Mouse (Mus musculus) neural tube, embryonic 13.5 days (tissue): Measurements from ENCODE around the gene Nfya. TPM values are rescaled to one million over a fixed set of nuclear protein-coding genes. Genes with fewer than 3 reads are reported as not detected.

Experiments
- ATAC-seq: fragments of 200-750 bp; cut with Nextera tagmentation; 2 replicates; pipeline ENCODE4 v1.8.0; 2017; ENCODE audit warnings: low read depth, mild to moderate bottlenecking, moderate TSS enrichment, moderate library complexity
- H3K27ac ChIP-seq: fragments of 300-500 bp; sonication (generic); replicated peaks from 2 replicates; pipeline ENCODE4 v1.5.1; 2015; ENCODE audit warnings: moderate library complexity, mild to moderate bottlenecking, inconsistent platforms
- H3K27me3 ChIP-seq: fragments of 300-500 bp; sonication (generic); 2 replicates; pipeline ENCODE4 v1.6.1; 2015; ENCODE audit warnings: mild to moderate bottlenecking, inconsistent platforms
- H3K36me3 ChIP-seq: fragments of 300-500 bp; sonication (generic); 2 replicates; pipeline ENCODE4 v1.6.1; 2015; ENCODE audit warnings: mild to moderate bottlenecking, inconsistent platforms
- H3K4me1 ChIP-seq: fragments of 300-500 bp; sonication (generic); replicated peaks from 2 replicates; pipeline ENCODE4 v1.6.1; 2015; ENCODE audit warnings: inconsistent platforms
- H3K4me2 ChIP-seq: fragments of 300-500 bp; sonication (generic); 2 replicates; pipeline ENCODE4 v1.6.1; 2015; ENCODE audit warnings: inconsistent platforms, mild to moderate bottlenecking, moderate library complexity
- H3K4me3 ChIP-seq: fragments of 300-500 bp; sonication (generic); 2 replicates; pipeline ENCODE4 v1.5.1; 2015; ENCODE audit warnings: mild to moderate bottlenecking, inconsistent platforms
- H3K9ac ChIP-seq: fragments of 300-500 bp; sonication (generic); 2 replicates; pipeline ENCODE4 v1.6.1; 2015; ENCODE audit warnings: moderate library complexity, mild to moderate bottlenecking, inconsistent platforms
- H3K9me3 ChIP-seq: fragments of 300-500 bp; sonication (generic); 2 replicates; pipeline ENCODE4 v1.6.1; 2016; ENCODE audit warnings: inconsistent platforms
- WGBS: fragments of 180-500 bp; shearing (Covaris S2); methylation state at CpG from one replicate; pipeline ENCODE4 v1.1.7; 2015; 5-methylcytosine and 5-hydroxymethylcytosine counted together
- polyA plus RNA-seq: library from polyadenylated mRNA; unstranded; fragments of >200 nt; fragmentation: Nextera tagmentation; extraction: Ambion mirVana; gene quantifications from 2 replicates; pipeline ENCODE4 v1.2.1, GENCODE M21; 2015

The Nfya gene
- polyA plus RNA-seq, 1 experiment from 2014 or later: 12.1 TPM

- Histone ChIP-seq H3K4me1 (peaks cover 2% of the 10 kb centered on the region), H3K9me3 (no peaks in the 10 kb centered on the region), H3K36me3 (no peaks in the 10 kb centered on the region), H3K4me3 (no peak overlapping the region), H3K9ac (no peak overlapping the region), H3K4me2 (no peak overlapping the region), H3K27ac (no peak overlapping the region), H3K27me3 (no peaks in the 10 kb centered on the region)
- peak; percentile 59; the same call in 1 of the 2 replicates for ATAC-seq
- 62% methylated on average over 7 of the region's 7 CpGs for WGBS
Observed at GRCm38 (mm10) chr17:48442745-48443457, 33.2 kb upstream of the Nfya start.

DNA sequence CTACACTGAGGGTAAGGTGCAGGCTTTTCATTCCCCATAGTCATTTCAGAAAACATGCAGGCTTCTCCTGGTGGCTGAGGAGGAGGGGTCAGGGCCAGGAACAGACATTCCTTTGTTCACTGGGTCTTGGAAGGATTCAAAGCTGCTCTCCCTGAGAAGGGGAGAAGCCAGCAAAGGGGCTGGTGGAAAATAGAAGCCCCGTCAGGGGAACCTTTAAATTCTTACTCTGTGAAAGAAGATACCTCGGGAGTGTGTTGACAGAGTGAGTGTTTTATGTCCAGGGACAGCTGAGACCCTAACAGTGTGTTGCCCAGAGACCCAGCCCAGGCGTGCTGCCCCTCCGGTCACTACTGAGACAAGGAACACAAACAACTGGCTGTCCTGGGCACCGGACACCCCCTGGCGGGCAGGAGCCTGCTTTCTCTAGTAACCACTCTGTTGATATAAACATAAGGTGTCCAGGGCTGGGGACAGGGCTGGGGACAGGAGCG lies 27.8 kb upstream of the Nfya start:
- Histone ChIP-seq H3K36me3 (no peaks in the 10 kb centered on the region), H3K9ac (no peak overlapping the region), H3K4me3 (no peak overlapping the region), H3K27me3 (no peaks in the 10 kb centered on the region), H3K4me1 (peaks cover 37% of the 10 kb centered on the region), H3K4me2 (no peak overlapping the region), H3K9me3 (no peaks in the 10 kb centered on the region), H3K27ac (peak overlapping the region; percentile 54)
- peak; percentile 44 for ATAC-seq
- WGBS: 21% methylated on average over 7 of the region's 7 CpGs

- WGBS: 83% methylated on average over 1 of the region's 1 CpGs
- Histone ChIP-seq H3K9ac (no peak overlapping the region), H3K9me3 (no peaks in the 10 kb centered on the region), H3K36me3 (no peaks in the 10 kb centered on the region), H3K4me3 (no peak overlapping the region), H3K4me2 (no peak overlapping the region), H3K27me3 (no peaks in the 10 kb centered on the region), H3K4me1 (peaks cover 39% of the 10 kb centered on the region), H3K27ac (no peak overlapping the region)
- no peak for ATAC-seq
Observed at GRCm38 (mm10) chr17:48436487-48436886, 26.8 kb upstream of the Nfya start.

DNA sequence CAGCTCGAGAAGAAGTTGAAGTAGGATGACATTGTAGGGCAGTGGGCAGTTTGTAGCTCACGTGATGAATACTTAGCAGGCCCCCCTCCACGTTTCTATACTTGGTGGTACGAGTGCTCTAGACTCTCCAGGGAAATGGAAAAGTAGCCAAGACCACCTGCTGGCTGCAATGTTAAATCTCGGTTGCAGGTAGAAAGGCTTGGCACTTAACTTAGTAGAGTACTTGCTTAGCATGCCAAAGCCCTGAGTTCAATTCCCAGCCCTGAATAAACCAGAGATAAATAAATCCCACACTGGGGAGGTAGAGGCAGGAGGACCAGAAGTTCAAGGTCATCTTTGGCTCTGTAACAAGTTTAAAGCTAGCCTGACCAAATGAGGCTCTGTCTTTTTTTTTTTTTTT lies 24.8 kb upstream of the Nfya start:
- Histone ChIP-seq H3K27ac (no peak overlapping the region), H3K4me1 (peaks cover 39% of the 10 kb centered on the region), H3K9ac (no peak overlapping the region), H3K36me3 (no peaks in the 10 kb centered on the region), H3K4me2 (no peak overlapping the region), H3K9me3 (no peaks in the 10 kb centered on the region), H3K4me3 (no peak overlapping the region), H3K27me3 (no peaks in the 10 kb centered on the region)
- ATAC-seq: no peak
- 76% methylated on average over 5 of the region's 5 CpGs for WGBS

DNA sequence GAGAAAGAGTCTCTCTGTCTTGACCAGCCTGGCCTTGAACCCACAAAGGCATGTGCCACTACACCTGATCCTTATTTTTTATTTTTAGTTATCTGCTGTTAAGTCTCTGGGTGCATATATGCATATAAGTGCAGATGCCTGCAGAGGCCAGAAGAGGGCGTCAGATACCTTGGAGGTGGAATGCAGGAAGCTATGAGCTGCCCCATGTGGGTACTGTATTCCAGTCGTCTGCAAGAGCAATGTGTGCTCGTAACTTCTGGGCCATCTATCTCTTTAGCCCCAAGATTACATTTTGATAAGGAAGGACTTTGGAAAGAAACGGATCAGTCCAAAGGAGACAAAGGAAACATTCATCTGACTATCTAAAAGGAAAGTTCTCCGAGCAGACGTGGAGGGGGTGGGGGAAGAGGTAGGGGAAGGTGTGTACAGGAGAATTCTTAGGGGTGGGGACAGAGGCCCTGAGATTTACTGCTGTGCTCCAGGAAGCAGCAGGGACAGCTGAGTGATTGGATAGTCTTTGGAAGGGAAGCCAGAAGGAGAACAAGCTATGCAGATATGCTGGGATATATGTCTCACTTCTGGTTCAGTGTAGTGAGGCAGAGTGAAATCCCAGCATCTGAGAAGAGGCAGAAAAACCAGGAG lies 24.1 kb upstream of the Nfya start:
- 73% methylated on average over 6 of the region's 6 CpGs for WGBS

GRCm38 (mm10) chr17:48433006-48433655 lies 23.4 kb upstream of the Nfya start:
- 76% methylated on average over 20 of the region's 20 CpGs for WGBS
- no peak for ATAC-seq

More for the DNA sequence above, 24.1 kb upstream of the Nfya start:
- no peaks in the 10 kb centered on the region for H3K27me3 ChIP-seq
- H3K4me1 ChIP-seq: peaks cover 39% of the 10 kb centered on the region
- H3K27ac ChIP-seq: no peak overlapping the region
- no peak overlapping the region for H3K4me3 ChIP-seq
- no peak for ATAC-seq
- H3K4me2 ChIP-seq: no peak overlapping the region
- no peaks in the 10 kb centered on the region for H3K36me3 ChIP-seq
- H3K9ac ChIP-seq: no peak overlapping the region
- H3K9me3 ChIP-seq: no peaks in the 10 kb centered on the region

GRCm38 (mm10) chr17:48432158-48432980 lies 22.7 kb upstream of the Nfya start, which contains the start of gene Apobec2:
Gene Apobec2 (minus strand): TSS chr17:48432930.
- peaks cover 33% of the 10 kb centered on the region for H3K4me1 ChIP-seq
- H3K36me3 ChIP-seq: no peaks in the 10 kb centered on the region
- no peak within 1 kb of the TSS for H3K27ac ChIP-seq
- peak within 1 kb of the TSS; percentile 31; the same call in 1 of the 2 replicates for H3K9ac ChIP-seq
- no peaks in the 10 kb centered on the region for H3K9me3 ChIP-seq
- H3K27me3 ChIP-seq: no peaks in the 10 kb centered on the region
- H3K4me2 ChIP-seq: no peak within 1 kb of the TSS
- WGBS: 70% methylated on average over 16 of the region's 16 CpGs
- no peak within 1 kb of the TSS for H3K4me3 ChIP-seq
- ATAC-seq: no peak

More at GRCm38 (mm10) chr17:48433006-48433655, 23.4 kb upstream of the Nfya start:
- H3K9ac ChIP-seq: 0 out of 2 replicates have a peak overlapping the region, but pooled peaks have one; percentile 31
- H3K36me3 ChIP-seq: no peaks in the 10 kb centered on the region
- no peak overlapping the region for H3K27ac ChIP-seq
- no peaks in the 10 kb centered on the region for H3K9me3 ChIP-seq
- no peak overlapping the region for H3K4me2 ChIP-seq
- no peaks in the 10 kb centered on the region for H3K27me3 ChIP-seq
- H3K4me1 ChIP-seq: peaks cover 39% of the 10 kb centered on the region
- no peak overlapping the region for H3K4me3 ChIP-seq

DNA sequence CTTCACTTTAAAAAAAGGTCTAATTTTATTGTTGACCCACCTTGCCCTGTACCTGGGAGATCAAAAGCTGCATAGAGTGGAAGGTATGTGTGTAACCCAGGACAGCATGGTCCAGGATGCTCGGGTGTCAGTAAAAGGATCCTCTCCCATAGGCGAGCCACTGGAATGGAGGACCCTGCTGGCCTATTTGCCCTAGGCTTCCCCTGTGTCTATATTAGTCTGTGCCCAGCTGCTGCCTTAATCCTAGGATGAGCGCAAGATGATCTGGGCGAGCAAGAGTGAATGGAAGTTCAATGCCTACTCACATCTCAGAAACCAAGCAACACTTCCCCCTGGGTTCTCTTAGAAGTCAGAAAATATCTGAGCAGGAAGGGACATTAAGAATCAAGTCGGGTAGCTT lies 21.3 kb upstream of the Nfya start:
- H3K27ac ChIP-seq: no peak overlapping the region
- H3K4me3 ChIP-seq: no peak overlapping the region
- no peaks in the 10 kb centered on the region for H3K27me3 ChIP-seq
- H3K4me1 ChIP-seq: peaks cover 30% of the 10 kb centered on the region; the same call in 1 of the 2 replicates
- H3K9me3 ChIP-seq: no peaks in the 10 kb centered on the region
- 75% methylated on average over 5 of the region's 5 CpGs for WGBS
- no peaks in the 10 kb centered on the region for H3K36me3 ChIP-seq
- no peak for ATAC-seq
- H3K9ac ChIP-seq: no peak overlapping the region
- no peak overlapping the region for H3K4me2 ChIP-seq

- ATAC-seq: no peak
- 69% methylated on average over 5 of the region's 5 CpGs for WGBS
- Histone ChIP-seq H3K27me3 (no peaks in the 10 kb centered on the region), H3K4me2 (no peak overlapping the region), H3K9me3 (no peaks in the 10 kb centered on the region), H3K4me3 (no peak overlapping the region), H3K9ac (no peak overlapping the region), H3K4me1 (peaks cover 32% of the 10 kb centered on the region), H3K27ac (no peak overlapping the region), H3K36me3 (no peaks in the 10 kb centered on the region)
Observed at GRCm38 (mm10) chr17:48430394-48430793, 20.7 kb upstream of the Nfya start.

DNA sequence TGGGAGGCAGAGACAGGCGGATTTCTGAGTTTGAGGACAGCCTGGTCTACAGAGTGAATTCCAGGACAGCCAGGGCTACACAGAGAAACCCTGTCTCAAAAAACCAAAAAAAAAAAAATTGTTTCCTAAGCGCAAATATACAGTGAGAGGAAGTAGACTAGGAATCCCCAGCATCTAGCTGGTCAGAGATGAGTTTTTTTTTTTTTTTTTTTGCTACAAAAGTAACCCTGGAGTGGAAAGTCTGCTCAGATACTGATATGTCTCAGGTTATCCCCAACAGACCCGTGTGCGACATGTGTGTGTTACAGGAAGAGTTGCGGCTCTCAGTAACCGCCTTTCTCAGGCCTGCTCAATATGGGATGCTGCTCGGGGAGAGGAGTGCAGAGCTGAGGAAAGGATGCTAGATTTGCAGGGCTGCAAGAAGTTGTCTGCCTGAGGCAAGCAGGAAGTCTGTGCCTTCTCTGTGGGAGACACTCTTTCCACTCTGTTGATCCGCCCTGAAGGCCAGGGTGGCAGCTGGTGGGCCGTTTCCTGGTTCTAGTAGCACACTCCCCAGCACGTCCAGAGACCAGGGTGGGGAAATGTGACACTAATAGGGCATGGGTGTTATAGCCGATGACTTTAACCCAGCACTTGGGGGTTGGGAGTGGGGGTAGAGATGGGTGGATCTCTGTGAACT lies 18.3 kb upstream of the Nfya start:
- no peak for ATAC-seq
- Histone ChIP-seq H3K4me2 (no peak overlapping the region), H3K4me3 (no peak overlapping the region), H3K36me3 (no peaks in the 10 kb centered on the region), H3K4me1 (peaks cover 22% of the 10 kb centered on the region), H3K27ac (no peak overlapping the region), H3K9me3 (no peaks in the 10 kb centered on the region), H3K27me3 (no peaks in the 10 kb centered on the region), H3K9ac (no peak overlapping the region)
- WGBS: 71% methylated on average over 11 of the region's 11 CpGs

- H3K9me3 ChIP-seq: no peaks in the 10 kb centered on the region
- ATAC-seq: no peak
- no peak overlapping the region for H3K4me2 ChIP-seq
- H3K4me3 ChIP-seq: no peak overlapping the region
- H3K27me3 ChIP-seq: no peaks in the 10 kb centered on the region
- H3K4me1 ChIP-seq: peaks cover 17% of the 10 kb centered on the region
- no peaks in the 10 kb centered on the region for H3K36me3 ChIP-seq
- 74% methylated on average over 13 of the region's 13 CpGs for WGBS
- H3K9ac ChIP-seq: no peak overlapping the region
- no peak overlapping the region for H3K27ac ChIP-seq
Observed at GRCm38 (mm10) chr17:48426991-48427750, 17.5 kb upstream of the Nfya start.
